Mouse (Mus musculus) heart, postnatal 10 days (tissue): ENCODE data around the gene Rnf166. TPM values are rescaled to one million over a fixed set of nuclear protein-coding genes. Genes with fewer than 3 reads are reported as not detected.
A peak's percentile ranks its signal among the peaks of the same experiment; 100 is the strongest.

Experiments
- DNase-seq, 2 experiments: peaks; one replicate each; pipeline ENCODE4 v3.0.0; 2021
- intact Hi-C: fragments of 180-260 bp; cut with DNase I; formaldehyde crosslinking; loops from one replicate; pipeline ENCODE4 v1.15.1; 2025
- total RNA-seq, 2 experiments: library from RNA; stranded (reverse); gene quantifications; 2 replicates each; pipeline ENCODE4 v1.2.3; 2021

The Rnf166 gene
- total RNA-seq, 2 experiments from 2014 or later: 28.2 to 32.0 TPM

DNA sequence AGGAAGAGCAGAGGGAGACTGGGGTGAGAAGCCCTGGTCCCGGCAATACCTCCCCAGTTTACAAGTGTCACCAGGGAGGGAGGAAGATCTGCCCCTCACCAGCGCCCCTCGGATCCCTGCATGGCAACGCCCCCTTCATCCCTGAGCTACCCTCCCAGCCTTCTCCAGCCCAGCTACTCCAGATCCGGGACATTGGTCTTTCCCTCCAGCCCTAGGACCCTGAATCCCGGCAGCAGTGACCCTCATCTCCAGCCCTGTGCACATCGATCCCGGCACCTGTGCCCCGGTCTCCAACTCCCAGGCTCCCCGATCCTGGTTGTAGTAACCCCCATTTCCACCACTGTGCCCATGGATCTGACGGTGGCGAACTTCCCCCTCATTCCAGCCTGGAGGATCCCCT, 33.1 kb downstream of the Rnf166 start:
- DNase-seq: no peak
- intact Hi-C loops: loop anchor here (10.0 kb wide), 1 partner anchor 168 kb away; no protein-coding TSS in a partner anchor

DNA sequence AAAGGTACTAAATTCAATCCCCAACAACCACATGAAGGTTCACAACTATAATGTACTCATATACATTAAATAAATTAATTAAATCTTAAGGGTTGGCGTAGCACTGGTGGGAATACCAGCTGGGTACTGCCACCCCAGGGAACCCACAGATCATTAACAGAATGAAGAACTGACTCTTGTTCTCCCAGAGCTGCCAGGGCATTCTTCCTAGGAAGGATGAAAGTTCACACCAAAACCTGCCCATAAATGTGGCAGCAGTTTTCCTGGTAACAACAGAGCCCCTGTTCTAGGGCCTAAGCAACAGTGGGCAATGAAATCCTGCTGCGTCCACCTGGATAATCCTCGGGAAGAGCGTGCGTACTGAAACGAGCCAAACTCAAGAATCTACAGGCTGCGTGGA, 33.5 kb downstream of the Rnf166 start:
- DNase-seq: no peak
- intact Hi-C loops: loop anchor here (10.0 kb wide), 1 partner anchor 168 kb away; no protein-coding TSS in a partner anchor

DNA sequence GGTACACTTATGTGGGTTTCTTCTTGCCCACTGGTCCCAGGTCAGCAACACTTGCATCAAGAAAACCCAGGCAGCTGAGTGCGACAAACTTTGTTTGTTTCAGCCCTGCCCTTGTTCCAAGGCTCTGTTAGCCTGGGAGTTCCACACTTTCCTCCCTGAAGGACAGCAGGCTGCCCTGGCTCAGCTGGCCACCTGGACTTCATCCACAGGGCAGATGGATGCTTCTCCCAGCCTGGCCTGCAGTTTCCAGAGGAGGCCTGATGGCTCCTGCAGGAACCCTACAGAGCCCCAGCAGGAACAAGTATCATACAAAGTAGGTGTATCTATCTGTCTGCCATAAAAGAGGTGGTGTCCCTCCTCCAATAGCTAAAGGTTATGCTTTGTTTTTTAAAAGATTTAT, 34.5 kb downstream of the Rnf166 start:
- intact Hi-C loops: loop anchor here (10.0 kb wide), 1 partner anchor 167 kb away; no protein-coding TSS in a partner anchor
- no peak for DNase-seq

DNA sequence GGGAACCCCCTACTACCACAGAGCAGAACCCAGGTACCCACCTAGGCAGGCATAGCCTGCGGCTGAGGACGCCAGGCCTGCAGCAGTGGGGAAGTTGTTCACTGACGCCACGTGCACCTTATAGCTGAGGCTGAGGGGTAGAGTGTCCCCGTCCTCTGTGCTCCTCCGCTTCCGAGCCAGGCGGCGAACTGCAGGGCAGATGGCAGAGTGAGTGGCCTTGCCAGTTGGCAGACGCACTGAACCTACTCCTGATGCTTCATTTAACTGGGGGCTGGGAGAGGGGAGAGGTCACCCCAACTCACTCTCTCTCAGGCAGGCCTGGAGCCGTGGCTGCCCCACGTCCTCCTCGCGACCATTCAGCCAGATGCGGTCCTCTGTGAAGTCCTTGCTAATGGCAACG, 36.5 kb downstream of the Rnf166 start:
- no peak for DNase-seq
- intact Hi-C loops: no loop called here

DNA sequence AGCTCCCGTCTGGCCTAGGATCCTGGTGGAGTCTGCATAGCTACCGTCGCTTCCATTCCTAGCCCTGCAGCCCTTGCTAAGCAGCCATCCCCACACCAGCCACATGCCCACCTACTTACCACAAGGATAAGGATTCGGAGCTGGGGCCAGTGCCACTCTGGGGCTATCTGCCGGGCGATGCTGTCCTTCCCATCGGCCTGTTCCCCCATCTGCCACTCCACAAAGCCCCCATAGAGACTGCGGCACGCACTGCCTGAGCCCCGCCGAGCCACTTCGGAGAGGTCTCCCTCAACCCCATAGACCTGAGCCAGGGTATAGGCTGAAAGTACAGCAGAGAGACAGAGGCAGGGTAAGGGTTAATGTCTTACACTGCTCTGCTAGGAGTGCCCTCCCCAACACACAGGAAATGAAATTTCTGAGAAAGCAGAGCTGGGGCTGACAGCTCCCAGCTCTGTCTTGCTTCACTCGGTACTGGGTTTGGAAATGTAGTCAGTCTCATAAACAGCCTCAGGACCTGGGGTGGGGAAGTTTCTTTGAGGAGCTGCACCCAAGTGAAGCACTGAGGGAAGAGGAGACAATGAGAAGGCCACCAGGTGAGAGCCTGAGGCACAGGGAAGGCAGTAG, 38.0 kb downstream of the Rnf166 start:
- intact Hi-C loops: no loop called here
- no peak for DNase-seq

DNA sequence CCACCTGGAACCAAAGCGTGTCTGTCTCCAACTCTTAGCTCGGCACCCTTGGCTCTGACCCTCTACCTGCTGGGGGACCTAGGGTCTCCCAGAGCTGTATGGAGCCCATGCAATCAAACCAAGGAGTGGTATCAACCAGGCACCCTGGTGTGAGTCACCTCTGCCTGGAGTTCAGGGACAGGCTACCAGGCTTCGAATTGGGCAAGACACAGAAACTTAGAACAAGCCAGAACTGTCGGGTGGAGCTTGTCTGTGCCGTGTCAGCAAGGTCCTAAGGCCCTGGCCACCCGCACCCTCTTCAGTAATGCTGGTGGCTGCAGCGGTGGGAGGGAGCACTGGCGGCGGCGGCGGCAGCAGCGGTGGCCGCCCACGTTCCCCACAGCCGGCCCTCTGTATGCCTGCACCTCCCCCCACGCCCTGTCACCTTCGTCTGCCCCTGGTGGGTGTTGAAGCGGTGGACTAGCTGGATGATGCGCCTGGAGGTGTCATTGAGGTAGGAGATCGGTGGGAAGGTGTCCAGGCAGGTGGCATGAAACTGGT, 39.2 kb downstream of the Rnf166 start:
- intact Hi-C loops: no loop called here

DNA sequence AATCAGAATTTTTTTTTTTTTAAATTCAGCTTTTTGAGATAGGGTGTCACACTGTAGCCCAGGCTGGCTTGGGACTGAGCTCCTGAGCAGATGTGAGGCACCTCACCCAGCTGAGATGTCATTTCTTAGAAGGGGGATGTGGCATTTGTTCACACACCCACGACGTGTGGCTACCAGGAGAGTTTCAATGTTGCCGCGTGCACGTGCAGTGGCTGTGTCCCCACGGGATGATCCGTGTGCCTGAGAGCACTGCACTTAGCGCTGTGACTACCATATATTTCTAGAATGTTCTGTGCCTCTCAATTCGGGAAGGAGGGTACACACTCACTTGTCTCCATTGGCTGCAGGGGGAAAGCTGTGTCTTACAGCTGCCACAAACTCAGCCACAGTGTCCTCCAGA, 39.7 kb downstream of the Rnf166 start:
- intact Hi-C loops: no loop called here
- DNase-seq: no peak

More for the DNA sequence above, 39.2 kb downstream of the Rnf166 start:
- DNase-seq: no peak

DNA sequence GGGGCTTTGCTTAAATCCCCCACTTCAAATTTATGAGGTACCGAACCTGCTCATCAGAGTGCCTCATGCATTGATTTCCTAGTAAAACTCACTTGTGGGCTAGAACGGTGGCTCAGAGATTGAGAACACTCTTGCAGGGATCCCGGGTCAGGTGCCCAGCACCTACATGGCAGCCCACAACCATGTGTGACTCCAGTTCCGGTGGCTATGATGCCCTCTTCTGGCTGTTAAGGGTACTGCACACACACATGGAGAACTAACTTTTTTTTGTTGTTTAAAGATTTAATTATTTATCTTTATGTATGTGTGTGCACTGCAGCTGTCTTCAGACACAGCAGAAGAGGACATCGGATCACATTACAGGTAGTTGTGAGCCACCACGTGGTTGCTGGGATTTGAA, 40.5 kb downstream of the Rnf166 start:
- intact Hi-C loops: no loop called here
- DNase-seq: no peak

DNA sequence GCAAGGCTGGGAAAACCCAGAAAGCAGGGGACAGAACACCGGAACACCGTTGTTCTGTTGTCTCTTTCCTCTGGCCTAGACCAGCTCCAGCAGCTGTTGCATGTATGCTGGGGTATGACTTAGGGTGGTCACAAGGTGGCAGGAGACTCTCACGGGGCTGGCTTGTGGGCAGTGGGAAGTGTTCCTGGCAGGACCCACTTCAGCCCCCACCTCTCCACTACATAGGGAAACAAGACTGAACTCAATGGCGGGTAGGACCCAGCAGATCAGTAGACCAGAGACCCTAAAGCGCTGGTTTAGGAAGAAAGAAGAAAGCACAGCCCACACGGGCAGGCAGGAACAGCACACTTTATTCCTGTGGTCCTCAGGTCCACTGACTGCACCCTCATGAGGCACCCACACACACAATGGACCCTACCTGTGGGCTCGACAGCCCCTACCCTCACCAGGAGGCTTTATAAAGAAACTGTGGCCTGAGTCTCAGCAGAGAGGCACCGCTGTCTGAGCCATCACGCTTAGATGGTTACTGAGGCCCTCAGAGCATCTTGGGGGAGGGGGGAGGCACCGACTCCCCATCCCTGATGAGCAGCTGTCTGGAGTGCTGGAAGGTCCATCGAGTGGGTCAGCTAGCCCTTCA, 42.5 kb downstream of the Rnf166 start:
- DNase-seq: no peak
- intact Hi-C loops: no loop called here

DNA sequence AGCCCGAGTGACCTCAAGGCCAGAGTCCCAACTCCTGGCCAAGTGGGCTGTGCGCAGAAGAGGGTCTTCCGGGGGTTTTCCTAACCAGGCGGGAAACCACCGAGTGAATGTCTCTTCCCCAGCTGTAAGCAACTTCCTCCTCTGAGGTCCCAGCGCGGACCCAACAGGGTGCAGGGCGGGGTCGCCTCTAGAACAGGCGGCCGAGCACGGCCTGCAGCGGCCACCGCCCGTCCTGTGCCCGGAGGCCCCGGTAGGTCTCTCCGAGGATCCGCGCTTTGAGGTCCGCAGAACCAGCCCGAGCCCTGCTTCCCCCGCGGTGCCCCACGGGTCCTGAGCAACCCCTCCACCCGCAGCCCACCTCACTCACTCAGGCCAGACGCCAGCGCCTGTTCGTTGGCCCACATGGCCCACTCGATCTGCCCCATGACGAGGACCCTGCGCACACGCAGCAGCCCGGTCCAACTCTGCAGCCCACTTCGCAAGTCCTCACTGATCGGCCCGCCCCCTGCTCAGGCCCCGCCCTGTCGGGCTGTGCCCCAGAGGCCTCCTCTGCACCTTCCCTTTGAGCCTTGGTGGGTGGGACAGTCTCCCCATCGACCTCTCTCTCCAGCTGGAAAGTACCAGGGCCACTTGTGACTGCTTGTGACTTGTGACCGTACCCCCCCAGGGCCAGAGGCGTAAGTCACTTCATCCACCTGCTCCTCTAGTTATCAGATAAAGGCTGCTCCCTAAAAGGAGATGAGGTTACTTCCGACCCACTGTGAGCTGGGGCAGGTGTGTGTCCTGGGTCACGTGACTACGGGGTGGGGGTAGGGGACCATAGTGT, 43.2 kb downstream of the Rnf166 start, which contains the start of gene Cyba:
Gene Cyba, minus strand, starts transcription at position 488 of the 826 bp plus-strand sequence.
- peak; percentile 78 to 79 for DNase-seq
- intact Hi-C loops: no loop called here

DNA sequence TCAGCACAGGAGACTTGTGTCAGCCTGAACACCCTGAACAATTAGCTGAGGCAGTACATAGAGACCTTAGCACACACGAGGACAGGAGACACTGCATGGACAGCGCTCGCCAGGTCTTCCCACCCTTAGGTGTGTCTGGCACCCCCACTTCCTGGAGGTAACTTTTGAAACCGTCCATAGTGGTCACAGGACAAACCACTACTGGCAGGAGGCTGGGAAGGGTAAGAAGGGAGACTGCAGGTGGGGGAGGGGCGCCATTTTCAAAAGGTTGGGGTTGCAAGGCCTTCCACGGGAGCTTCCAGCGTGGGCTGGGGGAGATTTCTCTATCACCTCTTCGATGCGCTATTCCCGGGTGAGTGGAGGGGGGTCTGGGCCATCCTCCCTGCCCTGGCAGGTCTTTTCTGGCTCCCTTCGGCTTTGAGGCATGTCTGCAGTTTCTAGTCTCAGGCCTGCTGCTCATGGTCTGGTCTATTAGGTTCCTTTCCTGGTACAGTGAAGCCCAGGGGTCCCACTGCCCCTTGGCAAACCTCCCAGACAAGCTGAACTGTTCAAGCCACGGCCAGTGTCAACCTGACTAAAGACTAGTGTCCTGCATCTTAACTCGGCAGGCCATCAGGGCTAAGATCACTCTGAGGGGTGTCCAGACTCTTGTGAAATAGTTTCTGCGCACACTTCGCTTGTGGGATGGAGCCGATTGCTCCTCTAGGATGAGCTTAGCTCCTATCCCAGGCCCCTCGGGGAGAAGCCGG, 44.0 kb downstream of the Rnf166 start:
- intact Hi-C loops: no loop called here

DNA sequence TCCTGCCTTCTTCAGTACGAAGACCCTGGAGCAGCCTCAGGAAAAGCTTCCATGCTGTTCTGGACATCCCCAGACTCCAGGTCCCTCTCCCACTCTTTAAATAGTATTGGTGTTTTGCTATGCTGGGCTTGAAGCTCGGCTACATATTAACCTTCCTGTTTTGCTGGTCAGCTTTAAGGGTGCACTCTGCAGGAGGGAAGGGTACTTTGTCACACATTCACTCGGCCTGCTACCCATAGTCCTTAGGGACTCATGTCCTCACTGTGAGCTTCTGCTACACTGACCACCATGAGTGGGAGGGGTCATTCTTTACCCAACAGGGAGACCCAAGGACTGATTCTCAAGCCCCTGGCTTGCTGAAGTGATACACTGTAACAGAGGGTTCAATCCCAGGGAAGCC, 45.2 kb downstream of the Rnf166 start:
- intact Hi-C loops: no loop called here
- DNase-seq: no peak

More for the DNA sequence above, 44.0 kb downstream of the Rnf166 start:
- peak in 1 of 2 experiments; percentile 41 for DNase-seq

DNA sequence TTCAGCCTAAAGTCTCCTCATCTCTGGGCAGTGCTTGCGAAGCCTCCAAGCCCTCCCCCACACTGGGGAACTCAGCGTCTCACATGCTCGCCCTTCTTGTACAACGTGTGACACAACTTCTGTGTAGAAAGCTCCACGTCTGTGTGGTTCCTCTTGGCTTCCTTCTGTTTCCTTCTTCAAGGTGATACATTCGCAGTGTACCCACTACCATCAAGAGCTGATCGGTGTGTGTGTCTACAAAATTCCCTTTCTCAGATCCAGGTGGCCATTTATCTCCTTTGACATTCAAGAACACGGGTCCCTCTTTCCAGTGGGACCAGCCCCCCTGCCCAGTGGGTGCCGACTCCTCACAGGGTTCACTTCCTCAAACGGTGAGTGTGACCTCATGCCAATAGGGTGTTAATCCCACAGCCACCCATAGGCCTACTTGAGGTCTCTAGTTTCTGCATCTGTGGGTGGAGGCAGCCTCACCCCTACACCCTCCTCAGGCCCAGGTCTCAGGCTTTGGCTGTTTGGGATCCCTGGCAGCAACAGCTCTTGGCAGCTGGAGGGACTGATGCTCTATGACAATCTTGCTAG, 45.7 kb downstream of the Rnf166 start:
- intact Hi-C loops: no loop called here
- DNase-seq: no peak

DNA sequence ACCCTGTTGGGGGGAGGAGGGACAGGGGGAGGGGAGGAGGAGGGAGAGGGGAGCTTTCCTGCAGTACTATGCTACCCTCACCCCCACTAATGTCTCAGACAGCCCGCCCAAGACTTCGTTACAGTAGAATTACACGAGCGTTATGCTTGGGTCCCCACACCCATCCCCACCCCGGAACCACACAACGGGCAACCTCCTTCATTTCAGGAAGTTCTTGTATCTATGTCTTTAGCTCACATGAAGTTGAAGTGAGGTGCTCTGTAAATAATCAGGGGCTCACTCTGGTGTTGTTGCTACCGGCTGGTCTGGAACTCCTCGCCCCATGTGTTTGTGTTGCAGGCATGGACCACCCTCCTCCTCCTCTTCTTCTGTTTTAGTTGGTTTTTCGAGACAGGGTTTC, 47.7 kb downstream of the Rnf166 start:
- DNase-seq: no peak
- intact Hi-C loops: no loop called here

DNA sequence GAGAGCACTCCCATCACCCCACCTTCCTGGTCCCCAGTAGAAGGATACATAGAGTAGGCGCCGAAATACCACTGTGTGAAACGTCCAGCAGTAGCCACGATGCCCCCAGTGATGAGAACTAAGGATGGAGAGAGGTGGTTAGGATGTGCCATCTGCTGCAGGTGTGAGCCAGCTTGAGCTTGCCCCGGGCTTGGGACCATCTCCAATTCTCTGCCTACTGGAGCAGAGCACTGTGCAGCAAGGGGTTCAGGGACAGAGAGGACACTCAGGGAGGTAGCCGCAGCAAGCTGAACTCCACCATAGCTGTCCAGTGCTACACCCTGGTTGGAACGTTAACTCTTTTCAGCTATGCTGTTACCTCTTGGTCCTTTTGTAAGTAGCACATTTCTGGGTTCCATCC, 48.3 kb downstream of the Rnf166 start:
- intact Hi-C loops: no loop called here
- no peak for DNase-seq

DNA sequence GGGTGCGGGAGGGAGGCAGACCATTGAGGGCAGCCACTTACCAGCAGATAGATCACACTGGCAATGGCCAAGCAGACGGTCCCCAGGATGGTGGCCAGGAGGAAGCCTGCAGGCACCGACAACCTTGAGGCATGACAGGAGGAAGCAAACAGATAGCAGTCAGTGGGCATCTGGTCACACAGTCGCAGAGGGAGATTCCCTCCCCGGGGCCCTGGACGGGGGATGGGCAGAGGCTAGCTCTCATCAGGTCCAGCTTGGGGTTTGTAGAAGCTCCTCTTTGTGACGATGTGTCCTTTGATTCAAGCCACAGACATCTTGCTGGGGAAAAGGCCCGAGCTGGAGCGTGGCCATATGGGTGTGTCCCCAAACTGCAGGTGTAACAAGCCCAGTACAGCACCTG, 49.7 kb downstream of the Rnf166 start:
- intact Hi-C loops: no loop called here
- no peak for DNase-seq

DNA sequence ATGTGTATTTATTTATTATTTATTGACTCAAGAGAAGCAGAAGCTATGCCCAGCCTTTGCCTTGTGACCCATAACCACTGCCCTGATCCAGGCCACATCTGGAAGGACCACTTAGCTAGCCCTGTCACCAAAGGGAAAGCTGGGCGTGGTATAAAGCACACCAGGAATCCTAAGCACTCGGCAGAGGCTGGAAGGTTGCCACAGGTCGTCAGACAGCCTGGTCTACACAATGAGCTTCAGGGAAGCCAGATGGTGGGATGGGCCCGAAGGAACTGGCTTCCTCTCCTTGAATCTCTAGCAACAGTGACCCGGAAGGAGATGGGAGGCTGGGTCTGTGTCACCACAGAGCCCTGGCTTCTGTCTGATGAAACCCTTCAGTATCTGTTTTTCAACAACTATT, 52.2 kb downstream of the Rnf166 start:
- peak; percentile 73 to 81 for DNase-seq
- intact Hi-C loops: no loop called here

DNA sequence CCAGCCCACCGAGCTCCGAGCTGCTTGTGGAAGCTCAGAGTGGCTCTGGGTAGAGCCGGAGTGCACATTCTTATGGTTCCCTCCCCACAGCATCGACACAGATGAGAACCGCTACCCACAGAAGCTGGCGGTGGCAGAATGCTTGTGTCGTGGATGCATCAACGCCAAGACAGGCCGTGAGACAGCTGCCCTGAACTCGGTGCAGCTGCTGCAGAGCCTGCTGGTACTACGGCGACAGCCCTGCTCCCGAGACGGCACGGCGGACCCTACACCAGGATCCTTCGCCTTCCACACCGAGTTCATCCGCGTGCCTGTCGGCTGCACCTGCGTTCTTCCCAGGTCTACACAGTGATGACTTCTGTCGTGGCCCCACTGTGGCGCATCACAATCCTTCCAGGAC, 52.6 kb downstream of the Rnf166 start:
- intact Hi-C loops: no loop called here
- DNase-seq: no peak

DNA sequence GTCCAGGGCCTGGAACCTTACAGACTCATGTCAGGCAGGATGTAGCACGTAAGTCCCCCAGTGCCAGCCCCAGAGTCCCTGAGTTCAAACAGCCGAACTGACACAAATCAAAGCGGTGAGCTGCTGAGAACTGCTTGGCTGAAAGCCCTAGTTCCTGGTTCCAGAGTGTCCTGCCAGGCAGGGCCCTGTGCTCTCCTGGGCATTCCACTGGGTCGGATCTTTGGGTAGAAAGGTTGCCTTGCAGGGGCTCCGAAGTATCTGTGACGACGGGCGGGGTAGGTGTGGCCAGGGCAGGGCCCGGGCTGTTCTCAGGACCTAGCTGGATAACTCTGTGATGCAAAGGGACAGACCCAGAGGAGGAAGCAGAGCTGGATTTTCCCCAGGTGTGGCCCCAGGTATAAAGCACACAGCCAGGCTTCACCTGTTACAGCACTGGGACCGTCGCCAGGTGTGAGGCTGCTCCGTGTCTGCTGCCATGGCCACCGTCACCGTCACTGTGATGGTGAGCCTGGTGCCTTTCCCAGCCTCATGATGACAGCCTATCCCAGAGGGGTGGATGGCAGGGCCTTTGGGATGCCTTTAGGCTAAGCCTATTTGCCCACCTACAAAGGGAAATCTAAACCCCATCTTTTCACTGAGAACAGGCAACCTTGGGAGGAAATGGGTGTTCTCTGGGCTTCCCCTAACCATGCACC, 54.3 kb downstream of the Rnf166 start, which contains the start of gene Il17c:
Gene Il17c, plus strand, starts transcription at position 645 of the 695 bp plus-strand sequence.
- peak in 1 of 2 experiments; percentile 21 for DNase-seq
- intact Hi-C loops: no loop called here
